Mouse (Mus musculus): ENCODE measurements around the gene Pgm5.

The Pgm5 gene

DNA sequence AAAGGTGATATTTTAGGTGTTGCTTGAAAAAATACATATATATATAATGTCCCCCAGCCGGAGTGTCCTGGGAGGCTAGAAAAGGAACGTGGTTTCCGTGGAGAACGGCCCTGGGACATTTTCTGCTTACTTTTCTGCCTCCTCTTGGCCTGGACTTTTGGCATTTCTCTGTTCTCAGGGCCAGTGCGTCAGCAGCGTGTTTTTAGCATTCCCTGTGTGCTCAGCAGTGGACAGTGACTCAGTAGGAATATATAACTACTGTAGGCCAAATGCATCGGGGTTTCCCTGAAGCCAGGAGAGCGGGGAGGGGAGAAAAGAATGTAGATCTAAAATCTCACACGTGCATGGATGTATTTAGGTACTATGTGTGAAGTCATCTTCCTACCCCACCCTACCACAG, 3.8 kb upstream of the Pgm5 start:
- DNase-seq: no peak

DNA sequence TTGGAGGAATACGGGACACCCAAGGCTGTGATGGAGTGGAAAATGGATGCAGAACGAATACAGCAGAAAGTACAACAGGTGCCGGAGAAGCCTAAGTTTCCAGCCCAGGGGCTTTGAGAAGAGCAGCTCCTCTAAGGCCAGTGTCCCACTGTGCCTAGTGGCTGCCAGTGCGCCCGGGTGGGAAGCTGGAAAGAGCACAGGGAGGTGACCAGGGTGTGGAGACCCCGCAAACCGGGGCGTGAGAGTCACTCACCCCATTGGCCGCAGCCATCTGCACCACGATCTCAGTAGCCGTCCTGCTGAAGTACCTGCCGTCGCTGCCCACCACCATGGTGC, 411 bp downstream of the Pgm5 start:
- DNase-seq: no peak

DNA sequence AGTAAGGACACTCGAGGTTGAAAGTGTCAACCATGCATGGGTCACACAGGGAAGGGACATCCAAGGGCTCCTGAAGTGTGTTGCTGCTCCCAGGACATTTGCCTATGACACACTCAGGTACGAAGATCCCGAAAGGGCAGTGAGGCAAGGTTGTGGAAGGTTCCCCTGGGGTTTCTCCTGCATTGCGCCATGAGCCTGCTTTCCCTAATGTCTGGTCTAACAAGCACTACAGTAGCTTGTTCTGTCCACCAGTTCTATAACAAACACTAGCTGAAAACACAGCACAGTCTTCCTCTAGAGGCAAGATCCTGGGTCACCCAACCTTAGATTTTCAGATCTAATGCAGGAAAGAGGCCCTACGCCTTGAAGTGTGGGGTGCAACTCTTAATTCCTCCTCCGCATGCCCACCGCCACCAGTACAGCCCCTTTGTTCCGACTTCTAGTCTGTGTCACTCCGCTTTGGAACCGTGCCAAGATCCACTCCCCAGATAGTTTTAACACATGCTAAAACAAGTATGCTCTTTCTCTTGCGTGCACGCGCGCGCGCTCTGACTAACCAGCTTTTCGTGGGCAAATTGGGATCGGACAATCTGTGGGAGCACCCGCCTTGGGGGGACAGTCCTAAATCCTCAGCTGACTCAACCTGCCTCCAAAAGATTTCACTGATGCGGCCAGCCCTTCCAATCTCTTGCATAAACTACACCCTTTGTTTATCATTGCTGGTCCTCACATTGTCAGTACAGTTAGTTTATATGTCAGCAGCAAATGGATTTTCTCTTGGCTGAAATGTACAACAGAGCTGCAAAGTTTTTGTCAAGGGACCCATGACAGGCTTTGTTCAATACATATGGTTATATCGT, 10.0 kb downstream of the Pgm5 start:
- DNase-seq: no peak

DNA sequence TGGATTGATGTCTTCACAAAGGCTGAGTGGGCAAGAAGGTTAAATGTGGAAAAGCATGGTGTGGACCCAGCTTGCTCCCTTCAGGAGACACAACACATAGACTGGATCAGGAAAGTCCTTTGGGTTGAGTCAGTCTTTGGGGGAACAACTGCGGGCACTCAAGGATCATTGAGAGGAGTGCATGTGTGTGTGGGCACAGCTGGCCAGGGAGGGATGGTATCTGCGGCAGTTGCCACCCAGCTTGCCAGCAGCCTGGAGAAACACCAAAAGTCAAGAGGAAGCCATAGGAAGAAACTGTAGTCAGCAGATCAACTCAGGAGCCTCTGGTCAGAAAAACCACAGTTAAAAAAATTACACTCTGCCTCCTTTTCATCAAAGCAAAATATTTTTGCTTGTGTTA, 12.8 kb downstream of the Pgm5 start:
- DNase-seq: no peak

DNA sequence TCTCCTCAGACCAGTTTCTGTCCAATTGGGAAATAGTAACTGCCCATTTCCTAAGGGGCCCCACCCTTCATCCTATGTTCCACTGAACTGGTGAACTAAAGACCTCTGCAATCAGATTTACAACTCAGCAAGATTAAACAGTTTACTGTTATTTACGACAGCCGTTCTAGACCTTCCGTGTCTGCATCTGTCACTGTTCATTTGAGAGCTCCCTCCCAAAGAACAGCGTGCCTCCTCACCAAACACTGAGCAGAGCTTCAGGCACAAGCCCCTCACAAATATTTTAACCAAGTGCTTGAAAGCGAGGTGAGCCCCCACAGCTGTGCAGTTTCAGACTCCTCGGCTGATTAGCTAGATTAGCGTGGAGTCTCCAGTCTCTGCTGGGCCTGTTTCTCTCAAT, 13.3 kb downstream of the Pgm5 start:
- no peak for DNase-seq

DNA sequence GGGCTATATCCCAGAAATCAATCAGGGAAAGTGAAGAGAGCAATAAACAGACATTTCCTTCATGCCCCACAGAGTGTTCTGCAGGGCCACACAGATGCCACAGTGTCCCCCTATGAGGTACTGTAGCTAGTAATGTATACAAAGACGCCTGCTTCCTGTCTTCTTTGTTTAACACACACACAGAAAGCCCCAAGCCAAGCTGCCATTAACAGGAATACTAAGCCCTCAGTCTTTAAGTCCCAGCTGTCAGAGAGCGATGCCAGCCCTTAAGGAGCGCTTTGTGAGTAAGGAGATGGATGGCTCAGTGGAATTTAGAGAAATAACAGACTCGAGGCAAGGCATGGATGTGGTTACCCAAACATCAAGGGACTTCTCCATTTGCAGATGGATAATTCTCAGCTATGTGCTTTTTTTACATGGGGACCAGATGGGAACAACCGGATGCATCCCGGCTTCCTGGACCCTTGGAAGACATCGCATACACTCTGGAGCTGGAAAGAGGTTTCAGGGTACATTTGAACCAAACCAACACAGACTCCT, 16.6 kb downstream of the Pgm5 start:
- DNase-seq: no peak

DNA sequence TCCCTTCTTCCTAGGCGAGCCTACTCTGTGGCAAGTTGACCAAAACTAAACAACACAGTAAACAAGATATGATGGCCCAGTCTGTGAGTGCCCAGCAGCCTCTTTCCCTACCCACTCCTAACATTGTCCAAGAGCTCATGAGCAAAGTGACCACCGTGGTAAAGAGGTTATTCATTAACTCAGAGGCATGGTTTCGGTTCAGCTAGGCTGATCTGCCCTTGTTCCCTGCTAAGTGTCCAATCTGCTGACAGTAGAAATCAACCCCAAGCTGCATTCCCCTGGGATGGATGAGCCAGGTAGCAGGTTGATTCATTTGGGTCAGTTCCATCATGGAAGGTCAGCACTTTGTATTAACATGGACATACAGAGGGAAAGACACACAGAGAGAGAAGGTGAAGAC, 19.6 kb downstream of the Pgm5 start:
- no peak for DNase-seq

DNA sequence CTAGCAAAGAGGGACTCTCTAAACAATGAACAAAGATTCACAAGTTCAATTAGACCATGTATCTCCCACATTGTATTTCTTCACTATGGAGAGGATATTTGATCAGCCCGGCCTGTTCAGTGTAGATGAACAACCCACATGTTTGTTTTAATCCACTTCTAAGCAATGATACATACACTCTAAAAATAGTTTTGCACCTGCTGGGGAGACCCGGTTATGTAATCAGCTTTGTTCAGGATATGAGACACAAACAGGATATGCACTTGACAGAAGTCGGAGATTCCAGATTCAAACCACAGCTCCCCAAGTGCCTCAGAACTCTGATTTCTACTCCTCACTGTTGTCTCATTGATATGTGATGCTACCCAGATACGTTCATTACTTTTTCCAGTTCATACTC, 37.1 kb downstream of the Pgm5 start:
- DNase-seq: no peak

DNA sequence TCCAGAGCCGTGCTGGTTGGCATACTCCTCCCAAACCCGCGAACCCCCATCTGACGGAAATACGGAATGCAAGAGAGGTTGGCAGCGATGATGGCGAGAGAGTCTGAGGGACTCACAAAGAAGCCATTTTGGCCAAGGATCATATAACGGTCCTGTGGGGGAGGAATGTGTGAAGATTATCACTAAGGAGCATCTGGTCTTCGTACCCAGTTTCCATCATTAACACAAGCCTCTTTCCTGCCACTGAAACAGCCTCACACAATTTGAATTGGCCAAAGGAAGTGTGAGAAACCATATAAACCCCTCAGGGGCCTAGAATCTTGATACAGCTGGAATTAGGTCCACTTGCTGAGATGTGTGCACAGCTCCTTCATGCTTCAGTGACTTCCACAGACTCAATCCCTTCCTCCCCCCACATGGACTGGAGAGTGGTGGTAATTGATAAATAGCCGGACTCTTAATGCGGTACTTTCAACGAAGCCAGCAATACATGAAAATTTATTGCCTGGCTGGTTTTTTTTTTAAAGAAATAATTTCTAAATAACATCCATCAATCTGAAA, 45.9 kb downstream of the Pgm5 start:
- no peak for DNase-seq

DNA sequence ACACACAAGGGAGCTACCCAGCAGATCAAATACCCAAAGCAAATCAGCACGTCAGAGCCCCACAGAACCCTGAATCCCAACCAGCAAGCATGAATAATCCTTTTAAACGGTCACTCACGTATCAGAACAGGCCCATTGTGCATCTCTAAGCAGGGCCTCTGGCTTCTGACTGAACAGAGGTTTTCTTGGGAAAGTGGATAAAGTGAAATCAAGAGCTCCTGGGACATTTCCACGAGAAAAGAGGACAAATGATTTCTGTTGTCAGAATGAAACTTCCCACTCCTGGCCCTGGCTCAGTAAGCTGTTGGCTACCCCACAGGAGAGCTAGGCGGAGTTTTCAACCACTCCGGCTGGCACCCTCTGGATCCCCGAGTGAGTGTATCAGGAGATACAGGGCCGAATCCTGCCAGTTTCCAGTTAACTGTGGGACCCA, 48.8 kb downstream of the Pgm5 start:
- DNase-seq: no peak

DNA sequence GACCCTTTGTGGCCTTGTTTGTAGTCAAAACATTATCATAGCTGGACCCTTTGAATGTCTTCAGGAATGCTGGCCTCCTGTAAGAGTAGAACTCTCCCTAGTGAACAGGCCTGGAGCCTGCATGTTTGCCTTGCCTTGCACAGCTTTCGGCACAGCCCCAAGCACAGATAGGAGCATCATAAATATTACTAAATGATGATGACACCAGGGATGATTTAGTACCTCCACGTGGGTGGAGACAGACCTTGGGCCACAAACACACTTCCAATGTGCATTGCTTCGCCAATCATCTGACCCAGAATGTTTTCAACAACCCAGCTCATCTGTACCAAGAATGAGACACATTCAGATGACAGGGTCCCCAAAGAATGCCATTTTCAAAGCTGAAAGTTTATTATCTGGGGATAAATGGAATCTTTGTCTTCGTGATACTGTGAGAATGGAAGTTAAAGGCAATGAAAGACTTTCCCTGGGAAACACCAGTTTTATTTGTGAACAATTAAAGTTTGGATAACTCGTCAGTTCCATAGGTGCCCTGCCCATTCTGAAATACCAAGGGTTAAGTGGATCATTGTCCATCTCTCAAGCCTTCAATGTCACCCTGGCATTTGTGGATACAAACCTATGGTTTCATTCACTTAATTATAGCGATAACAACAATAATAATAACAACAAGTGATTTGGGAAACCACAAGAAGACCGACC, 49.4 kb downstream of the Pgm5 start:
- no peak for DNase-seq

DNA sequence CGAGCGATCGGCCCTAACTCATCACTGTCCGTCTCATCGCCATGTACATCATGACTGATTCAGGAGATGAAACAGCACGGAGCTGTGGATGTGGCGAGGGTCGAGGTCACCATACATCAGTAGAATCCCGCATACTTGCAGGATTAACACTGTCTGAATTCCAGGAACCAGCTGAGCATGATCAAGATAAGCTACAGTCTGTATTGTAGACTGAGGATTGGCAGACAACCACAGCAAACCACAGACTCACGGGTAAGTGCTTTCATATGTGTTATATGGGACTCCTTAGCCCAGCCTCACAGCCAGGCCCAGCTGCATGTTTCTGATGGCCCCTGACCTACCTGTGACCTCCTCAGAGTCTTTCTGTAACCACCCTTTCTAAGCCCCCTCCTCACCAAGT, 50.2 kb downstream of the Pgm5 start:
- no peak for DNase-seq

DNA sequence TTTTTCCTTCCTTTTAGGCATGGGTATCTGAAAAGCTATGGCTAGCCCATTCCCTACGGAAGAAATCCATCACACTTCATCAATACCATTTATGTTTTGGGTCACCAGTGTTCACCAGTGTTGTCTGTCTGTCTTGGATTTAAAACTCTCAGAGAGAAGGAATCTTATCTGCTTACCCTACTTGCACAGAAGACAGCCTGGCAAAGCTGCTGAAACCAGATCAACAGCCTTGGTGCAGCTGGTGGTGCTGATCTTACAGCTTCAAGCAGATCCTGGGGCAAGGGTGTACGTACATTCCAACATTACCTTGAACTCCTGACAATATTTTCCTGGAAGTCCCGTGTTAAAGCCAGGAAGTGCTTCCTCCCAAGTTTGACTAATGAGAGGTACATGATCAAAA, 55.6 kb downstream of the Pgm5 start:
- no peak for DNase-seq

DNA sequence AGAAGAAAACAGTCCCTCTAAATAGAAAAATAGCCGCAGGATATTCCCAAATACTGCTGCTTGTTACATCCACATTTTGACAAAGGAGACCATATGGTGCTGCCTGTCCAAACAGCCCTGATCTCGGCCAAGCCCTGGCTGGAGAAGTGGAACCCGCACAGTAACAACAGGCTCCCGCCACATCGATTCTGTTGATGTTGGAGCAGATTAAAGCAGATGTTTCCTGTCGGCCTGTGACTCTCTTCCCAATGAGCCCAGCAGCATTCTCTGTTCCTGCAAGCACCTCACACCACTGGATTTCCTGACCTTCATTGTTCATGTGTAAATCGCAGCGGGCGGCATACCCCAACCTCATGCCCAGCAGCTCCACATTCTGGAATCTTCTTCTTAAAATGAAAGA, 64.0 kb downstream of the Pgm5 start:
- DNase-seq: no peak

DNA sequence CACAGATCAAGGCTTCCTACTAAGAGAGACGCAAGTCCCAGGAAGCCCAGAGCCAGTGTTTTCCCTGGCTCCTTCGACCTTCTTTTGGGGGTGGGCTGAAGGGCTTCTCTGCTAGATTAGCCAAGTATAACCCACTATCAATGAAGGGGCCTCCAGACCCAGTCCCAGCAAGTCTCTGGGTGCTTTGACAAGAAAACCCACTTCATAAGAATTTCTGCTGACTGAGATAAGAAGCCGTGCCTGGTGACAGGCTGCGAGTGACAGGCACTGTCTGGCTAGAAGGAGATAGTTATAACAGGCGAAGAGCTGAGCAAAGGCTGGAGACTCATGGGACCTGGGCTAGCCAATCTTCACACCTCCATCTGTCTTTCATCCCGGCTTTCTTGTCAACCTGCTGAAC, 67.3 kb downstream of the Pgm5 start:
- DNase-seq: no peak

DNA sequence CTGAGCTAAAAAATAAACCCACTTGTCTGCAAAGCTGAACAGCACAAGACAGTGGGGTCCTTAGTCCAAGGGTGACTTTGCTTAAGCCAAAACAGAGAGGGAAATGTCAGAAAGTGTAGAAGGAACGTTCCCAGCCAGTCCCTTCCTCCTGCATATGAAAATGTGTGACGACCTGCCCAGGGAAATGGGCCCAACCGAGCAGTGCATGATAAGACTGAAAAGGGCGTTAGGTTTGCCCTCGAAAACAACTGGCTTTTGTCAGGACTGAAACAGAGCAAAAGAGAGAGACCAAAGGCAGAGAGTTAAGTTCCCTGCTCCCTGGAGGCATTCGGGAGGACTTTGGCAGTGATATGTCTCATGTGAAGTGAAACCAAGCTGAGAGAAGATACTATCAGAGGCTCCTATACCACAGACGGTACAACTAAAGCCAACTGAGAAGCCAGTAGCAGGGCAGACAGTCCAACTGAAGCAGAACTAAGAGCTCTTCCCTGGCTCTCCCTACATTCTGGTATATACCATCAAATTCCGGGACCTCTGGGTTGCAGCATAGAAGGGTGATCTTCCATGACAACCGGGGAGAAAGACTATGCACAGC, 68.0 kb downstream of the Pgm5 start:
- no peak for DNase-seq

DNA sequence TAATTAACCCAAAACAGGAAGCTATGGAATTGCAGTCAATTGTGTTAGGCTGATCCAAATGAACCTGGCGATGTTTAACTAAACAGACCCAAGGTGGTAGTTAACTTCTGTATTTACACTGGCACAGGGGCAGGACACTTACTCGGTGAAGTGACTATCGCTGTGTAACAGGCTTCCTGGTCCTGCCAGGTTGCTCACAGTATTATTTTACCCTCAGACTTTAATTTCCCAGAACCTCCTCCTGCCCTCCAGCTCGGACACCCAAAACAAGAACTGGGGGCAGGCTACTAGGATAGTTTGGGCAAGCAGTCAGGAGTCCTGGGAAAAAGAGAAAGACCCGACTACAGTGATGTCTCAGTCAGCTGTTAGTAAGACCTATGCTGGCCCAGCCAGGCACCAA, 68.8 kb downstream of the Pgm5 start:
- DNase-seq: no peak

DNA sequence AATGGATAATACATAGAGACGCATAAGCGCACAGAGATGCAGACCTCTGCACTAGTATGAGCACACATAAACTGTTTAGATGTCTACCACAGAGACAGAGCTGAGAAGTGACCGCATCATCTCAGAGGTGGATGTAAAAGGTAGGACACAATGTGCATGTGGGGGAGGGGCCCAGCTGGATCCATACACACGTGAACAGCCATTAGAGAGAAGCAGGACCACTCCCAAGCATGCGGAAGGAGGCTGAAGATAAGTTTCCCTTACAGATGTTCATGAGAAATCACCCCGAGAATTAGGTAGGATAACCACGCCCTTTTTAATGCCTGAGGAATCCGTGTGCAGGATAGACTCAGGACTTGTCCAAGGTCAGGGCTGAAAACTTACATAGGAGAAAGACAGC, 75.8 kb downstream of the Pgm5 start:
- DNase-seq: no peak

DNA sequence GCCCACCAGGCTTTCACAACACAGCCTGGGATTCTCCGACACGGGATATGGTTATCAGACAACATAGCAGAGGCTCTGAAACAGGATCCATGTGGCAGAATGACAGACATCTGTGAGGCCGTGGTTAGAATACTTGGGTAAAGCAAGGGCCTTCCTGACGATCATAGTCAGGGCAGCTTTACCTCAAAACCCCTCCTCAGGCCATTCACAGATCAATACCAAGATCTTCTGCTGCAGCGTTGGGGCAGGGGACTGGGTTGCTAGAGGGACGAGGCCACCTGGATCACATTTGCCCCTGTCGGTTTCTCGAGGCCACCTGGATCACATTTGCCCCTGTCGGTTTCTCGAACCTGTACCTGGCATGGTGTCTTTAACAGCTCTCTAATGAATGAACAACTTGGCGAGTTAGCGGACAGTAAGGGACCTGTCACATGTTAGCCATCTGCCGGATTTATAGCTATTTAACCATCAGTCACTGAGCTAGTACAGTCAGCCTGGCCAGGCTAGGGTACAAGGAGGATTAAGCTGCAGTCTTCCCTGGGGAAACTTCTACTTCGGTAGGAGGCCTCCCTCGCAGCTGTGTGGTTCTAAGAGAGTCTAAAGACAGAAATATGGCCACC, 76.5 kb downstream of the Pgm5 start:
- DNase-seq: no peak

DNA sequence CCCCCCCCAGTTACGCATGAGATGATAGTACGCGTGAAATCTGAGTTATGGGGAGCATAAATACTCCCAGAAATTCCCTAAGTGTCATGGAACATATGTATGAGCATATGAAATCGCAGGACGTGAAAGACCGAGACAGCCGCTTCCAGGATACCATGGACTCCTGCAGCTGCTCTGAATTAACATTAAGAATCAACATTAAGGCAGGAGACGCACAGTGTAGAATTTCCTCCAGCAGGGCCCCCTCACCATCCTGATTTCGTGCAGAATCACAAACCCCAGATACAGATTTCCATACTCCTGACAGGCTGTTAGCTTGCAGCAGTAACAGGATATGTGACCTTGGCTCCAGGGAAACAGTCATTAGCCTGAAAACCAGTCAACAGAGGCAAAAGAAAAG, 77.9 kb downstream of the Pgm5 start:
- no peak for DNase-seq

DNA sequence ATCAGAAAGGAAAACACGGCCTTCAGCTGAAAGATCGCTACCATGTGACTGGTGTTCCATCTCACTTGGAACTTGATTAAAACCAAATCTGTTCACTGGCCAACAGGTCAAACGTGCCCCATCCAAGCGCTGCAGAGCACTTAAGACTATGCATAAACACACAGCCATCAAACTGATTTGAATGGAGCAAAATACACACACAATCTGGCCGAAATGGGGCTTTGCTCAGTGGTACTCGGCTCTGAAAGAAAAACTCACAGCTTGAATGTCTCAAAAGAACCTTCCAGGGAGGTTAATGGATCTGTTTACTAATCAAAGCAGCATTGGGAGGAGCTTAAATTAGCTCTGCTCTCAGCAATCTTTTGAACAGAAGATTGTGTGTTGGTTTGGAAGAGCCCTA, 81.7 kb downstream of the Pgm5 start:
- DNase-seq: no peak

DNA sequence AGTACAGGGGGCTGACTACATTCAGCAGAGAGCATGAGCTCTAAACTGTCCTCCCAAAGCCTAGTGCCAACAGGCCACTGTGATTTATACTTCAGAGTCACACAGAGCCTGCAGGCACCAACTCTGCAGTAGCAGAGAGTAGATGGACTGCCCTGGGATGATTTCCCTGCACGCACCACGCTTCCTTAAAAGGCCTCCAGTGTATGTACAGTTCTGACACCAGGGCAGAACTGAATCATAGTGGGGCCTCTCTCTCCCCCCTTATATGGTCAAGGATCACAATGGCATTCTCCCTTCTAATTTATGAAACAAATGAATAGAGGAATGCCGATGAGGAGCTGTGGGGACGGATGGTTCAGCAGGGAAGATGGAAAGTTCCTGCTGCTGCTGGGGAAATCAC, 91.3 kb downstream of the Pgm5 start:
- DNase-seq: no peak

DNA sequence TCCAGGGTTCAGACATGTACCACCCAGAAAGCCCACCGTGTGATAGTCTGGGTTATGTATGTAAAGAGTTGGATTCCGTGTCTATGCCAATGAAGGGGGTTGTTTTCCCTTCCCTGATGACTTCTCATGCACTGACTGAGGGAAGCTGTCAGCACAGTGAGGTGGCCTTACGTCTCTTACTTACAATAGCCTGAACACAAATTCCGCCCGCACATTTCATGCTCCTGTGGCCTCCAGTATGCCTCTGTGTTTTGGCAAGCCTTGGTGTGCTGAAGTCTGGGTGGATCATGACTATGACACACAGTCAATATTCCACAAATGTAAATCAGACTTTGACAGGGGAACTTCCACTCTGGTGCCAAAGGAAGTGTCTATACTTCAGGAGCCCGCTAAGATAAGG, 94.3 kb downstream of the Pgm5 start:
- DNase-seq: no peak

Data from cerebellum, adult 18-20 months (tissue).